Mouse (Mus musculus) stomach, postnatal 0 days (tissue): ENCODE measurements at regions not wholly inside any gene's neighbourhood (a gene's known extent, or its start where the extent isn't known, plus 50 kb on each side); places are given as distances from the start of the nearest gene placed in this dataset.

Source experiments
- CTCF ChIP-seq: IDR thresholded peaks from 2 replicates; pipeline ENCODE4 v1.5.1; 2016; ENCODE audit warnings: antibody characterized with exemption, low read depth, mild to moderate bottlenecking, moderate library complexity
- EP300 ChIP-seq: optimal IDR thresholded peaks from 2 replicates; pipeline ENCODE3; 2016; ENCODE audit warnings: antibody characterized with exemption

DNA sequence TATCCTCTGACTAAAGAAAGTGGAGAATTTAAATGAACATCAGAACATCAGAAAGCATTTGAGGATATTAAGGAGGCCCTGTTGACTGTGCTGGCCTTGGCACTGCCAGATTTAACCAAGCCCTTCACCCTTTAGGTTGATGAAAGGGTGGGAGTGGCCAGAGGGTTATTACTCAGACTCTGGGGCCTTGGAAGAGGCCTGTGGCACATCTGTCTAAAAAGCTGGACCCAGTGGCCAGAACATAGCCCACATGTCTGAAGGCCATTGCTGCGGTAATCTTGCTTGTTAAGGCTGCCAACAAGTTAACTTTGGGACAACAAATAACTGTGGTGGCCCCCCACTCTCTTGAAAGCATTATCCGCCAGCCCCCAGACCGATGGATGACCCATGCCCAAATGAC lies 323.1 kb downstream of the Pdzph1 start:
- TF ChIP-seq CTCF (no peak), EP300 (no peak)
